In genomic region chr11:94020403-94020802, GRCm38 (mm10) we compare ENCODE assay signal across 26 mouse cellular contexts. TPM values are rescaled to one million over a fixed set of nuclear protein-coding genes. Genes with fewer than 3 reads are reported as not detected.
DNase-seq lines count a peak whose midpoint lies in the region; ATAC-seq and TF ChIP-seq lines count a peak whose summit lies in the region.
"Had no signal": no experiment of that assay in that cellular context is flagged by ENCODE, and none has a peak within 500 bp of the region (broad histone marks: within the 10 kb centered on the region; RNA-seq: fewer than 3 reads in every experiment).

No protein-coding gene starts in this region.

- no peak for ATAC-seq in lung, embryonic 14.5 days (ENCODE audit: insufficient read depth)
- peak; percentile 61 for ATAC-seq in lung, postnatal 0 days
- ATAC-seq in erythroid progenitor cell, adult 5-6 weeks (replicated peaks; ENCODE audit: low FRiP score, poor library complexity, severe bottlenecking): no peak
- no peak for ATAC-seq in intestine, embryonic 16.5 days
- ATAC-seq: activated CD4-positive, CD25-positive, alpha-beta regulatory T cell, adult 4 months; CD4-positive, CD25-positive, alpha-beta regulatory T cell, adult 4 months; forebrain, embryonic 14.5 days; forebrain, postnatal 0 days had no signal

- H3K9me3 ChIP-seq in lung, embryonic 14.5 days (ENCODE audit: low read depth, low read length): no peaks in the 10 kb centered on the region
- no peaks in the 10 kb centered on the region for H3K9me3 ChIP-seq in lung, postnatal 0 days (ENCODE audit: low read length)
- no peaks in the 10 kb centered on the region for H3K9me3 ChIP-seq in intestine, embryonic 16.5 days (ENCODE audit: control insufficient read depth, low read length)
- H3K9me3 ChIP-seq: hindbrain, embryonic 12.5 days; hindbrain, embryonic 15.5 days had no signal

- no peak overlapping the region for H3K4me2 ChIP-seq in lung, embryonic 14.5 days
- H3K4me2 ChIP-seq in lung, postnatal 0 days (replicated peaks; ENCODE audit: low read depth, low read length): no peak overlapping the region
- no peak overlapping the region for H3K4me2 ChIP-seq in intestine, embryonic 16.5 days (ENCODE audit: low read depth, low read length)
- H3K4me2 ChIP-seq: heart, embryonic 11.5 days; hindbrain, embryonic 12.5 days; hindbrain, embryonic 15.5 days had no signal

- TF ChIP-seq CTCF in kidney, adult 2 months (conservative IDR thresholded peaks at IDR 0.05; ENCODE audit: insufficient read depth, insufficient read length, low read depth, low read length): no peak
- no peak for TF ChIP-seq CTCF in lung, embryonic 14.5 days (IDR thresholded peaks at IDR 0.05; ENCODE audit: low read depth)
- TF ChIP-seq CTCF in lung, postnatal 0 days (IDR thresholded peaks at IDR 0.05): no peak

- H3K4me3 ChIP-seq in kidney, adult 2 months (ENCODE audit: insufficient read depth, low read depth, low read length): no peak overlapping the region
- H3K4me3 ChIP-seq in lung, embryonic 14.5 days (ENCODE audit: low read depth, low read length): no peak overlapping the region
- no peak overlapping the region for H3K4me3 ChIP-seq in lung, postnatal 0 days (ENCODE audit: low read depth, low read length)
- H3K4me3 ChIP-seq in intestine, embryonic 16.5 days (ENCODE audit: low read length): no peak overlapping the region
- H3K4me3 ChIP-seq: gastrocnemius, adult 2 months; hindbrain, embryonic 12.5 days; hindbrain, embryonic 15.5 days had no signal

- H3K27me3 ChIP-seq in kidney, adult 2 months (replicated peaks; ENCODE audit: control insufficient read depth, insufficient read depth, low read length): no peaks in the 10 kb centered on the region
- no peaks in the 10 kb centered on the region for H3K27me3 ChIP-seq in lung, embryonic 14.5 days (ENCODE audit: insufficient read depth, low read length)
- H3K27me3 ChIP-seq in lung, postnatal 0 days (replicated peaks; ENCODE audit: insufficient read depth, low read length): no peaks in the 10 kb centered on the region
- H3K27me3 ChIP-seq in intestine, embryonic 16.5 days (replicated peaks; ENCODE audit: control insufficient read depth, insufficient read depth, low read length): no peaks in the 10 kb centered on the region
- H3K27me3 ChIP-seq: hindbrain, embryonic 12.5 days; hindbrain, embryonic 15.5 days had no signal

- TF ChIP-seq EP300 in lung, postnatal 0 days (IDR thresholded peaks at IDR 0.05): peak; percentile 30; the same call in 1 of the 2 replicates

- no peak for TF ChIP-seq POLR2A in kidney, adult 2 months (IDR thresholded peaks at IDR 0.05; ENCODE audit: low read depth, low read length)

- 0 out of 2 replicates have a peak, but pooled peaks cover 2% of the 10 kb centered on the region for H3K4me1 ChIP-seq in kidney, adult 2 months (ENCODE audit: control insufficient read depth, insufficient read depth, low read length)
- no peaks in the 10 kb centered on the region for H3K4me1 ChIP-seq in lung, embryonic 14.5 days (ENCODE audit: insufficient read depth)
- H3K4me1 ChIP-seq in lung, postnatal 0 days (ENCODE audit: insufficient read depth, low read depth, low read length): no peaks in the 10 kb centered on the region
- no peaks in the 10 kb centered on the region for H3K4me1 ChIP-seq in intestine, embryonic 16.5 days (ENCODE audit: control insufficient read depth, insufficient read depth, low read length)
- H3K4me1 ChIP-seq: hindbrain, embryonic 12.5 days; hindbrain, embryonic 15.5 days had no signal

- WGBS in kidney, adult 2 months: 25% methylated on average over 6 of the region's 6 CpGs
- WGBS in lung, embryonic 14.5 days: 39% methylated on average over 6 of the region's 6 CpGs
- 53% methylated on average over 6 of the region's 6 CpGs for WGBS in lung, postnatal 0 days
- 82% methylated on average over 6 of the region's 6 CpGs for WGBS in intestine, embryonic 16.5 days

- peak; percentile 38 for DNase-seq in kidney, adult 2 months
- no peak for DNase-seq in kidney, adult 9 months
- peak; percentile 76 for DNase-seq in lung, embryonic 14.5 days
- peak; percentile 58 for DNase-seq in lung, postnatal 0 days (ENCODE audit: low spot score)
- peak; percentile 16 for DNase-seq in lung, postnatal 25 days (ENCODE audit: low spot score)
- DNase-seq in embryo, embryonic 10 days (ENCODE audit: low spot score): no peak
- DNase-seq: adrenal gland, postnatal 14 days; cerebellum, adult 11 months; cerebellum, adult 2 months; cerebellum, adult 9-11 months; cerebellum, postnatal 25 days; embryo, embryonic 11 days; forebrain, postnatal 0 days; gastrocnemius, adult 2 months; gastrocnemius, postnatal 14 days; heart, adult 11 months had no signal

- no peak overlapping the region for H3K27ac ChIP-seq in kidney, adult 2 months (ENCODE audit: insufficient read depth, low read depth, low read length)
- no peak overlapping the region for H3K27ac ChIP-seq in lung, embryonic 14.5 days (ENCODE audit: low read depth)
- H3K27ac ChIP-seq in lung, postnatal 0 days (ENCODE audit: low read length): no peak overlapping the region
- no peak overlapping the region for H3K27ac ChIP-seq in intestine, embryonic 16.5 days (ENCODE audit: low read length)
- H3K27ac ChIP-seq: gastrocnemius, adult 2 months; hindbrain, embryonic 12.5 days; hindbrain, embryonic 15.5 days had no signal

- no peak overlapping the region for H3K9ac ChIP-seq in lung, embryonic 14.5 days
- H3K9ac ChIP-seq in lung, postnatal 0 days (replicated peaks; ENCODE audit: low read depth): no peak overlapping the region
- H3K9ac ChIP-seq in intestine, embryonic 16.5 days (ENCODE audit: low read depth, low read length): no peak overlapping the region
- H3K9ac ChIP-seq: forebrain, postnatal 0 days; hindbrain, embryonic 12.5 days; hindbrain, embryonic 15.5 days had no signal

- peaks cover 5% of the 10 kb centered on the region for H3K36me3 ChIP-seq in kidney, adult 2 months (ENCODE audit: control insufficient read depth, insufficient read depth, low read length)
- 0 out of 2 replicates have a peak, but pooled peaks cover 9% of the 10 kb centered on the region for H3K36me3 ChIP-seq in lung, embryonic 14.5 days (ENCODE audit: insufficient read depth)
- no peaks in the 10 kb centered on the region for H3K36me3 ChIP-seq in lung, postnatal 0 days (ENCODE audit: insufficient read depth, low read length)
- peaks cover 4% of the 10 kb centered on the region; the same call in 1 of the 2 replicates for H3K36me3 ChIP-seq in intestine, embryonic 16.5 days (ENCODE audit: control insufficient read depth, insufficient read depth, low read length)

RNA-seq across cellular contexts. Expression of gene Spag9, which starts 24.5 kb away (rescaled TPM):
- 19.1 and 24.6 TPM in 2 replicates for polyA plus RNA-seq in kidney, adult 2 months (2012; rRNA removed)
- polyA plus RNA-seq in lung, embryonic 14.5 days (2014; fragmentation: Nextera tagmentation; extraction: Ambion mirVana): 55.8 and 57.1 TPM in 2 replicates
- 77.9 and 87.4 TPM in 2 replicates for polyA plus RNA-seq in lung, postnatal 0 days (2015; fragmentation: Nextera tagmentation; extraction: Ambion mirVana)
- total RNA-seq in erythroid progenitor cell, adult 5-6 weeks (2015; ENCODE audit: low replicate concordance): 28.5 and 50.7 TPM in 2 replicates
- total RNA-seq in erythroid progenitor cell, adult 5-6 weeks (2017; ENCODE audit: low replicate concordance): 68.5 and 69.1 TPM in 2 replicates
- 17.8 and 23.4 TPM in 2 replicates for polyA plus RNA-seq in intestine, embryonic 16.5 days (2015; fragmentation: Nextera tagmentation; extraction: Ambion mirVana)

RNA-seq across cellular contexts. Expression of gene Nme1, which starts 52.1 kb away (rescaled TPM):
- 158 and 178 TPM in 2 replicates for polyA plus RNA-seq in kidney, adult 2 months (2012; rRNA removed)
- polyA plus RNA-seq in lung, embryonic 14.5 days (2014; fragmentation: Nextera tagmentation; extraction: Ambion mirVana): 168 and 197 TPM in 2 replicates
- 35.2 and 42.4 TPM in 2 replicates for polyA plus RNA-seq in lung, postnatal 0 days (2015; fragmentation: Nextera tagmentation; extraction: Ambion mirVana)
- total RNA-seq in erythroid progenitor cell, adult 5-6 weeks (2015; ENCODE audit: low replicate concordance): 11.3 and 17.7 TPM in 2 replicates
- total RNA-seq in erythroid progenitor cell, adult 5-6 weeks (2017; ENCODE audit: low replicate concordance): 7.6 and 42.3 TPM in 2 replicates
- polyA plus RNA-seq in intestine, embryonic 16.5 days (2015; fragmentation: Nextera tagmentation; extraction: Ambion mirVana): 156 and 157 TPM in 2 replicates

RNA-seq across cellular contexts. Expression of gene Gm20390, which starts 52.3 kb away (rescaled TPM):
- 45.1 and 88.3 TPM in 2 replicates for polyA plus RNA-seq in kidney, adult 2 months (2012; rRNA removed)
- 397 and 438 TPM in 2 replicates for polyA plus RNA-seq in lung, embryonic 14.5 days (2014; fragmentation: Nextera tagmentation; extraction: Ambion mirVana)
- polyA plus RNA-seq in lung, postnatal 0 days (2015; fragmentation: Nextera tagmentation; extraction: Ambion mirVana): 91.0 and 120 TPM in 2 replicates
- 32.3 and 33.5 TPM in 2 replicates for total RNA-seq in erythroid progenitor cell, adult 5-6 weeks (2015; ENCODE audit: low replicate concordance)
- total RNA-seq in erythroid progenitor cell, adult 5-6 weeks (2017; ENCODE audit: low replicate concordance): 5.0 TPM in 1 of 2 replicates, not detected in the other
- 415 and 469 TPM in 2 replicates for polyA plus RNA-seq in intestine, embryonic 16.5 days (2015; fragmentation: Nextera tagmentation; extraction: Ambion mirVana)
- total RNA-seq: common myeloid progenitor, adult 5-6 weeks; hematopoietic stem cell, adult 5-6 weeks had no signal

Comparison
In these comparisons a context has a peak if more than half of its experiments do, and no peak if none do; other contexts are left out.
1. DNase-seq: peak in kidney, adult 2 months (single experiment), lung, embryonic 14.5 days (single experiment), lung, postnatal 0 days (single experiment) and lung, postnatal 25 days (single experiment); none in kidney, adult 9 months (single experiment) and embryo, embryonic 10 days (single experiment).